Mouse (Mus musculus) neural tube, embryonic 15.5 days (tissue): ENCODE data around the gene Smyd3. TPM values are rescaled to one million over a fixed set of nuclear protein-coding genes. Genes with fewer than 3 reads are reported as not detected.

ENCODE experiments used
- ATAC-seq: fragments of 200-750 bp; cut with Nextera tagmentation; 2 replicates; pipeline ENCODE4 v1.8.0; 2017; ENCODE audit warnings: mild to moderate bottlenecking, moderate TSS enrichment, moderate library complexity; ENCODE audit not compliant: low FRiP score
- H3K27ac ChIP-seq: fragments of 300-500 bp; sonication (generic); replicated peaks from 2 replicates; pipeline ENCODE4 v1.5.1; 2015; ENCODE audit warnings: mild to moderate bottlenecking, inconsistent platforms
- H3K27me3 ChIP-seq: fragments of 300-500 bp; sonication (generic); replicated peaks from 2 replicates; pipeline ENCODE4 v1.6.1; 2015; ENCODE audit warnings: inconsistent platforms
- H3K36me3 ChIP-seq: fragments of 300-500 bp; sonication (generic); 2 replicates; pipeline ENCODE4 v1.6.1; 2015; ENCODE audit warnings: inconsistent platforms
- H3K4me1 ChIP-seq: fragments of 300-500 bp; sonication (generic); 2 replicates; pipeline ENCODE4 v1.6.1; 2015; ENCODE audit warnings: inconsistent platforms
- H3K4me2 ChIP-seq: fragments of 300-500 bp; sonication (generic); 2 replicates; pipeline ENCODE4 v1.6.1; 2015; ENCODE audit warnings: inconsistent platforms, mild to moderate bottlenecking, moderate library complexity
- H3K4me3 ChIP-seq: fragments of 300-500 bp; sonication (generic); replicated peaks from 2 replicates; pipeline ENCODE4 v1.5.1; 2015; ENCODE audit warnings: mild to moderate bottlenecking, inconsistent platforms
- H3K9ac ChIP-seq: fragments of 300-500 bp; sonication (generic); replicated peaks from 2 replicates; pipeline ENCODE4 v1.6.1; 2015; ENCODE audit warnings: mild to moderate bottlenecking, inconsistent platforms
- H3K9me3 ChIP-seq: fragments of 300-500 bp; sonication (generic); replicated peaks from 2 replicates; pipeline ENCODE4 v1.6.1; 2016; ENCODE audit warnings: inconsistent platforms
- WGBS: fragments of 180-500 bp; shearing (Covaris S2); methylation state at CpG from one replicate; pipeline ENCODE4 v1.1.7; 2015; ENCODE audit warnings: mixed read lengths; 5-methylcytosine and 5-hydroxymethylcytosine counted together
- polyA plus RNA-seq: library from polyadenylated mRNA; unstranded; fragments of >200 nt; fragmentation: Nextera tagmentation; extraction: Ambion mirVana; gene quantifications from 2 replicates; pipeline ENCODE4 v1.2.1, GENCODE M21; 2015

Gene Smyd3
- polyA plus RNA-seq, 1 experiment from 2014 or later: 26.0 TPM

GRCm38 (mm10) chr1:179408086-179408485 is 109.8 kb downstream of the Smyd3 start:
- H3K4me2 ChIP-seq: no peak overlapping the region

GRCm38 (mm10) chr1:179400835-179401234 is 117.0 kb downstream of the Smyd3 start:
- Histone ChIP-seq H3K9me3 (no peaks in the 10 kb centered on the region), H3K27me3 (no peaks in the 10 kb centered on the region), H3K4me2 (no peak overlapping the region), H3K36me3 (no peaks in the 10 kb centered on the region), H3K27ac (no peak overlapping the region), H3K9ac (no peak overlapping the region), H3K4me3 (no peak overlapping the region), H3K4me1 (peaks cover 14% of the 10 kb centered on the region)
- 63% methylated on average over 5 of the region's 5 CpGs for WGBS
- no peak for ATAC-seq

More at GRCm38 (mm10) chr1:179408086-179408485, 109.8 kb downstream of the Smyd3 start:
- 90% methylated on average over 4 of the region's 4 CpGs for WGBS
- Histone ChIP-seq H3K9me3 (no peaks in the 10 kb centered on the region), H3K27me3 (no peaks in the 10 kb centered on the region), H3K4me1 (no peaks in the 10 kb centered on the region), H3K4me3 (no peak overlapping the region), H3K27ac (no peak overlapping the region), H3K36me3 (peaks cover 4% of the 10 kb centered on the region; the same call in 1 of the 2 replicates), H3K9ac (no peak overlapping the region)
- ATAC-seq: no peak

- ATAC-seq: no peak
- Histone ChIP-seq H3K9ac (no peak overlapping the region), H3K4me1 (peaks cover 14% of the 10 kb centered on the region), H3K4me2 (no peak overlapping the region), H3K4me3 (no peak overlapping the region), H3K27ac (no peak overlapping the region), H3K9me3 (no peaks in the 10 kb centered on the region), H3K27me3 (no peaks in the 10 kb centered on the region), H3K36me3 (no peaks in the 10 kb centered on the region)
- WGBS: 82% methylated on average over 4 of the region's 4 CpGs
These were observed 119.2 kb downstream of the Smyd3 start for GRCm38 (mm10) chr1:179398639-179399038.

- Histone ChIP-seq H3K4me3 (no peak overlapping the region), H3K9ac (no peak overlapping the region), H3K4me1 (peaks cover 6% of the 10 kb centered on the region; the same call in 1 of the 2 replicates), H3K4me2 (no peak overlapping the region), H3K9me3 (no peaks in the 10 kb centered on the region), H3K27me3 (no peaks in the 10 kb centered on the region), H3K27ac (no peak overlapping the region), H3K36me3 (no peaks in the 10 kb centered on the region)
- 64% methylated on average over 15 of the region's 15 CpGs for WGBS
- no peak for ATAC-seq
These were observed 131.4 kb downstream of the Smyd3 start for GRCm38 (mm10) chr1:179386237-179386975.

- Histone ChIP-seq H3K9ac (no peak overlapping the region), H3K27me3 (no peaks in the 10 kb centered on the region), H3K9me3 (no peaks in the 10 kb centered on the region), H3K4me1 (peaks cover 6% of the 10 kb centered on the region; the same call in 1 of the 2 replicates), H3K4me2 (no peak overlapping the region), H3K36me3 (no peaks in the 10 kb centered on the region), H3K4me3 (no peak overlapping the region), H3K27ac (no peak overlapping the region)
- ATAC-seq: no peak
- WGBS: 90% methylated on average over 7 of the region's 7 CpGs
These were observed 132.2 kb downstream of the Smyd3 start for GRCm38 (mm10) chr1:179385691-179386090.

GRCm38 (mm10) chr1:179384296-179384695 is 133.5 kb downstream of the Smyd3 start:
- no peak for ATAC-seq
- Histone ChIP-seq H3K4me2 (no peak overlapping the region), H3K27me3 (no peaks in the 10 kb centered on the region), H3K9ac (no peak overlapping the region), H3K4me1 (peaks cover 6% of the 10 kb centered on the region; the same call in 1 of the 2 replicates), H3K36me3 (no peaks in the 10 kb centered on the region), H3K9me3 (no peaks in the 10 kb centered on the region), H3K4me3 (no peak overlapping the region), H3K27ac (no peak overlapping the region)
- WGBS: 63% methylated on average over 2 of the region's 2 CpGs

GRCm38 (mm10) chr1:179378102-179378501 is 139.7 kb downstream of the Smyd3 start:
- H3K36me3 ChIP-seq: no peaks in the 10 kb centered on the region
- no peak overlapping the region for H3K27ac ChIP-seq
- H3K4me1 ChIP-seq: no peaks in the 10 kb centered on the region
- no peak overlapping the region for H3K9ac ChIP-seq
- H3K9me3 ChIP-seq: no peaks in the 10 kb centered on the region
- no peaks in the 10 kb centered on the region for H3K27me3 ChIP-seq
- ATAC-seq: no peak
- whole genome bisulfite sequencing: 92% methylated on average over 4 of the region's 4 CpGs
- no peak overlapping the region for H3K4me2 ChIP-seq
- H3K4me3 ChIP-seq: no peak overlapping the region

- 68% methylated on average over 4 of the region's 4 CpGs for WGBS
- ATAC-seq: no peak
- H3K4me3 ChIP-seq: no peak overlapping the region
- H3K4me1 ChIP-seq: peaks cover 19% of the 10 kb centered on the region; the same call in 1 of the 2 replicates
- no peak overlapping the region for H3K4me2 ChIP-seq
- H3K9ac ChIP-seq: no peak overlapping the region
- no peaks in the 10 kb centered on the region for H3K9me3 ChIP-seq
- no peaks in the 10 kb centered on the region for H3K27me3 ChIP-seq
- H3K27ac ChIP-seq: no peak overlapping the region
- H3K36me3 ChIP-seq: no peaks in the 10 kb centered on the region
These were observed 142.9 kb downstream of the Smyd3 start for GRCm38 (mm10) chr1:179374987-179375386.

- H3K9me3 ChIP-seq: no peaks in the 10 kb centered on the region
- H3K4me2 ChIP-seq: no peak overlapping the region
- no peaks in the 10 kb centered on the region for H3K36me3 ChIP-seq
- H3K9ac ChIP-seq: no peak overlapping the region
- no peak for ATAC-seq
- no peak overlapping the region for H3K4me3 ChIP-seq
- WGBS: 93% methylated on average over 11 of the region's 11 CpGs
- H3K27me3 ChIP-seq: no peaks in the 10 kb centered on the region
- H3K4me1 ChIP-seq: peaks cover 21% of the 10 kb centered on the region; the same call in 1 of the 2 replicates
- H3K27ac ChIP-seq: no peak overlapping the region
These were observed 143.9 kb downstream of the Smyd3 start for GRCm38 (mm10) chr1:179373911-179374310.

- H3K27me3 ChIP-seq: no peaks in the 10 kb centered on the region
- no peak for ATAC-seq
- H3K9me3 ChIP-seq: no peaks in the 10 kb centered on the region
- H3K4me3 ChIP-seq: no peak overlapping the region
- no peak overlapping the region for H3K27ac ChIP-seq
- H3K4me1 ChIP-seq: peaks cover 21% of the 10 kb centered on the region; the same call in 1 of the 2 replicates
- H3K4me2 ChIP-seq: no peak overlapping the region
- 57% methylated on average over 3 of the region's 3 CpGs for WGBS
- no peak overlapping the region for H3K9ac ChIP-seq
- H3K36me3 ChIP-seq: no peaks in the 10 kb centered on the region
These were observed 146.7 kb downstream of the Smyd3 start for GRCm38 (mm10) chr1:179371191-179371590.

GRCm38 (mm10) chr1:179368426-179369010 is 149.3 kb downstream of the Smyd3 start:
- no peak for ATAC-seq
- H3K36me3 ChIP-seq: no peaks in the 10 kb centered on the region
- H3K4me2 ChIP-seq: no peak overlapping the region
- no peak overlapping the region for H3K9ac ChIP-seq
- H3K4me1 ChIP-seq: peaks cover 21% of the 10 kb centered on the region; the same call in 1 of the 2 replicates
- no peak overlapping the region for H3K27ac ChIP-seq
- no peaks in the 10 kb centered on the region for H3K9me3 ChIP-seq
- 71% methylated on average over 3 of the region's 3 CpGs for WGBS
- no peaks in the 10 kb centered on the region for H3K27me3 ChIP-seq
- no peak overlapping the region for H3K4me3 ChIP-seq
